ENCODE assay signal across 11 mouse cellular contexts in the genomic region with DNA sequence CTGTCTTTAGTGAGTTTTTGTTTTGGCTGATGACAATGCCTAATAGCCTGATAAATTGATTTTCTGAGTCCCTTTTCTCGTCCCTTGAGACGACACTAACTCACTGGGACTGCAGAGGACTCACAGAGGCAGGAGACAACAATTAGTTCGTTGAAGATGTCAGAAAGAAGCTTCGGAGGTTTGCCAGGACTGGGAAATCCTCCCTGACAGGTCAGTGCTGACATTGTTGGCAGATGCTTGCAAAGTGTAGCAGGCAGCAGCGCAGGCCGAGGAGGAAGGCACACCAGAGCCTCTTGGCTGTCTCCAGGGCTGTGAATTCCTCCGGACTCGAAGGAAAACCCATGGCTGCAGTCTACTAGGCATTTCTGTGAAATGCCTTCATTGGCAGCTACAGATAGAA.
DNase-seq lines count a peak whose midpoint lies in the region; ATAC-seq lines count a peak whose summit lies in the region.
"Had no signal": no experiment of that assay in that cellular context is flagged by ENCODE, and none has a peak within 500 bp of the region (broad histone marks: within the 10 kb centered on the region; RNA-seq: fewer than 3 reads in every experiment).

No protein-coding gene starts in this region.

- intact Hi-C loops in heart, postnatal 10 days (cut with DNase I) = no loop called here

- no peaks in the 10 kb centered on the region for H3K36me3 ChIP-seq in heart, embryonic 12.5 days
- H3K36me3 ChIP-seq in hindbrain, embryonic 14.5 days (replicated peaks; ENCODE audit: control insufficient read depth, insufficient read depth) = no peaks in the 10 kb centered on the region
- no peaks in the 10 kb centered on the region for H3K36me3 ChIP-seq in neural tube, embryonic 12.5 days
- H3K36me3 ChIP-seq: limb, embryonic 15.5 days had no signal

- no peaks in the 10 kb centered on the region for H3K27me3 ChIP-seq in heart, embryonic 12.5 days (replicated peaks)
- H3K27me3 ChIP-seq in hindbrain, embryonic 14.5 days (ENCODE audit: control insufficient read depth, insufficient read depth, low read length) = peaks cover 1% of the 10 kb centered on the region; the same call in 1 of the 2 replicates
- no peaks in the 10 kb centered on the region for H3K27me3 ChIP-seq in neural tube, embryonic 12.5 days (replicated peaks)
- H3K27me3 ChIP-seq: limb, embryonic 15.5 days had no signal

- no peak overlapping the region for H3K4me3 ChIP-seq in heart, embryonic 12.5 days
- H3K4me3 ChIP-seq in hindbrain, embryonic 14.5 days (replicated peaks; ENCODE audit: low read length) = no peak overlapping the region
- no peak overlapping the region for H3K4me3 ChIP-seq in neural tube, embryonic 12.5 days
- H3K4me3 ChIP-seq: limb, embryonic 15.5 days had no signal

- 25% methylated on average over 8 of the region's 8 CpGs for WGBS in heart, embryonic 12.5 days
- 19% methylated on average over 8 of the region's 8 CpGs for WGBS in hindbrain, embryonic 14.5 days
- WGBS in neural tube, embryonic 12.5 days = 35% methylated on average over 8 of the region's 8 CpGs

- 0 out of 2 replicates have a peak overlapping the region, but pooled peaks have one; percentile 12 for H3K27ac ChIP-seq in heart, embryonic 12.5 days (ENCODE audit: poor library complexity, severe bottlenecking)
- peak overlapping the region; percentile 40 for H3K27ac ChIP-seq in hindbrain, embryonic 14.5 days
- H3K27ac ChIP-seq in neural tube, embryonic 12.5 days = no peak overlapping the region

- no peak overlapping the region for H3K9ac ChIP-seq in heart, embryonic 12.5 days
- no peak overlapping the region; the same call in 1 of the 2 replicates for H3K9ac ChIP-seq in hindbrain, embryonic 14.5 days
- H3K9ac ChIP-seq in neural tube, embryonic 12.5 days = no peak overlapping the region
- H3K9ac ChIP-seq: limb, embryonic 15.5 days had no signal

- no peaks in the 10 kb centered on the region for H3K9me3 ChIP-seq in heart, embryonic 12.5 days (replicated peaks)
- H3K9me3 ChIP-seq in hindbrain, embryonic 14.5 days (ENCODE audit: control insufficient read depth, low read length) = no peaks in the 10 kb centered on the region
- no peaks in the 10 kb centered on the region for H3K9me3 ChIP-seq in neural tube, embryonic 12.5 days
- H3K9me3 ChIP-seq: limb, embryonic 15.5 days had no signal

- DNase-seq in heart, postnatal 10 days = no peak
- DNase-seq in embryo, embryonic 11 days = peak; percentile 36
- no peak for DNase-seq in hindbrain, embryonic 14.5 days (ENCODE audit: low spot score)
- DNase-seq in gastrocnemius, postnatal 10 days = no peak
- DNase-seq in right cerebral cortex, postnatal 10 days (ENCODE audit: low spot score in 2 of 2) = no peak
- DNase-seq: adrenal gland, adult 2 months; right cerebral cortex, postnatal 25 days; thymus, postnatal 36 days had no signal

- ATAC-seq in heart, embryonic 12.5 days (ENCODE audit: insufficient number of reproducible peaks, low FRiP score) = no peak
- ATAC-seq in hindbrain, embryonic 14.5 days (ENCODE audit: low FRiP score) = peak; percentile 77; the same call in 1 of the 2 replicates
- ATAC-seq in neural tube, embryonic 12.5 days (ENCODE audit: low FRiP score, low read depth) = no peak

- peak overlapping the region; percentile 26; the same call in 1 of the 2 replicates for H3K4me2 ChIP-seq in heart, embryonic 12.5 days
- H3K4me2 ChIP-seq in hindbrain, embryonic 14.5 days (replicated peaks) = peak overlapping the region; percentile 20
- H3K4me2 ChIP-seq in neural tube, embryonic 12.5 days (replicated peaks) = peak overlapping the region; percentile 30
- H3K4me2 ChIP-seq: limb, embryonic 15.5 days had no signal

- H3K4me1 ChIP-seq in heart, embryonic 12.5 days (replicated peaks) = peaks cover 21% of the 10 kb centered on the region
- H3K4me1 ChIP-seq in hindbrain, embryonic 14.5 days (replicated peaks; ENCODE audit: control insufficient read depth, insufficient read depth, low read length) = peaks cover 6% of the 10 kb centered on the region; the same call in 1 of the 2 replicates
- no peaks in the 10 kb centered on the region for H3K4me1 ChIP-seq in neural tube, embryonic 12.5 days
